Mouse (Mus musculus): Measurements from ENCODE around the gene Ddx31.

DNA sequence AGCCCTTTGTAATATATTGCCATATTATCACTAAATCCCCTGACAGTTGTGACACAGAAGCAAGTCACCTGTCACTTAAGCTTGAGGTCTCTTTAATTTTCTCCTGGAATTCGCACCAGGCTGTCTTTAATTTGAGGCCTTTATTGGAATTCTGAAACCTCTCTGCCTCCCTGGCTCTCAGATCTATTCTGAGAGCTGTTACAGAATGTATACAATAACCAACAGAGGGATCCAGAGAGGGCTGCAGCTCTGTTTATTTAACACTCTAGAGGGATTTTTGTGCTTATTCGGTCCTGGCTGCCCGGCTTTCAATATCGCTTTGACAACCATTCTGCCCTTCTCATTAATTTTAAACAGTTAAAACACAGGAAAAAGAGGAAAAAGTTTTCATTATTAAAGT, 44.7 kb downstream of the Ddx31 start:
- TF ChIP-seq CTCF (IDR thresholded peaks at IDR 0.05; ENCODE audit: low read depth, low read length) (no peak), EP300 (IDR thresholded peaks at IDR 0.05; ENCODE audit: insufficient read depth, low read depth, low read length) (no peak)

All from ES-Bruce4 (cell line).